Mouse (Mus musculus): ENCODE data around the gene Cox15. TPM values are rescaled to one million over a fixed set of nuclear protein-coding genes. Genes with fewer than 3 reads are reported as not detected.

Gene Cox15
- polyA plus RNA-seq, 1 experiment from 2014 or later = 11.0 TPM

DNA sequence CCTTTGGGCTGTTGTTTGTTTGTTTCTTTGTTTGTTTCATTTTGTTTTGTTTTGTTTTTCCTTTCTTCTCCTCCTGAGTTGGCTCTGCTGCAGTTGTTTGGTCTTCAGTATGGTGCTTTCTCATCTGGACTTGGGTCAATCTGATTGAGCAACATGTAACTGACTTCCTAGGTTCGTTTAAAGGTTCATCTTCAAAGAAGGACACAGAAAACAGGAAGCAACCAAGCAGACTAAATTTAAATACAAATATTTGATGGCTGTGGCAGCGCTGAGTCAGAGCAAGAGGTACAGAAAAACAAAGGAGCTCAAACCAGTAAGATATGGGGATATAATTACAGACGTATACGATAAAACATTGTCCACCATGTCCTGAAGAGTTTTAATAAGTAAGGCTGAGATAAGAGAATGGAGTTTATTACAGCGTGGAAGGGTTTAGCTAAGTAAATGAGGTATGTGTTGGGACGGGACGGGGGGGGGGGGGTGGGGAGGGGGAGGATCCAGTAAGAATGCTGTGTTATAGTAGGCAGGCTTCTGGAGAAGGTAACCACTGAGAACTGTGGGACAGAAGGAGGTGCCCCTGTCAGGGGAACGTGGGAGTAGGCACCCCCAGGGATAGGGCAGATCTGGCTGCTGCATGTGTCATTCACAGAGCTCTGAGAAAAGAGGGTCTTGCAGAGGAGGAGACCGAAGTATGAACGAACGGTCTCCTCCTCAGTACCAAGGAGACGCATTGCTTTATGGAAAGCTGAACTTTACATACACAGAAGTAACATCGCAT is 33.6 kb upstream of the Cox15 start:
- Histone ChIP-seq H3K9me3 (ENCODE audit: low read depth, low read length) (no peaks in the 10 kb centered on the region), H3K36me3 (ENCODE audit: insufficient read depth) (no peaks in the 10 kb centered on the region), H3K4me2 (no peak overlapping the region), H3K27me3 (ENCODE audit: insufficient read depth, low read length) (no peaks in the 10 kb centered on the region), H3K4me1 (ENCODE audit: insufficient read depth) (no peaks in the 10 kb centered on the region), H3K9ac (no peak overlapping the region), H3K4me3 (ENCODE audit: low read depth, low read length) (no peak overlapping the region), H3K27ac (ENCODE audit: low read depth) (no peak overlapping the region)
- WGBS = 69% methylated on average over 13 of the region's 13 CpGs
- no peak for DNase-seq
- no peak for ATAC-seq (ENCODE audit: insufficient read depth)
- no peak for TF ChIP-seq CTCF (IDR thresholded peaks at IDR 0.05; ENCODE audit: low read depth)

- no peak overlapping the region for H3K27ac ChIP-seq (ENCODE audit: low read depth)
- TF ChIP-seq CTCF (IDR thresholded peaks at IDR 0.05; ENCODE audit: low read depth) = no peak
- no peaks in the 10 kb centered on the region for H3K4me1 ChIP-seq (ENCODE audit: insufficient read depth)
- no peak overlapping the region for H3K4me2 ChIP-seq
- DNase-seq (no peak), ATAC-seq (ENCODE audit: insufficient read depth) (no peak)
- H3K36me3 ChIP-seq (ENCODE audit: insufficient read depth) = no peaks in the 10 kb centered on the region
- H3K9ac ChIP-seq = no peak overlapping the region
- H3K4me3 ChIP-seq (ENCODE audit: low read depth, low read length) = no peak overlapping the region
- 71% methylated on average over 8 of the region's 8 CpGs for WGBS
- H3K9me3 ChIP-seq (ENCODE audit: low read depth, low read length) = no peaks in the 10 kb centered on the region
- no peaks in the 10 kb centered on the region for H3K27me3 ChIP-seq (ENCODE audit: insufficient read depth, low read length)
These were observed 32.0 kb upstream of the Cox15 start for GRCm38 (mm10) chr19:43784761-43785160.

DNA sequence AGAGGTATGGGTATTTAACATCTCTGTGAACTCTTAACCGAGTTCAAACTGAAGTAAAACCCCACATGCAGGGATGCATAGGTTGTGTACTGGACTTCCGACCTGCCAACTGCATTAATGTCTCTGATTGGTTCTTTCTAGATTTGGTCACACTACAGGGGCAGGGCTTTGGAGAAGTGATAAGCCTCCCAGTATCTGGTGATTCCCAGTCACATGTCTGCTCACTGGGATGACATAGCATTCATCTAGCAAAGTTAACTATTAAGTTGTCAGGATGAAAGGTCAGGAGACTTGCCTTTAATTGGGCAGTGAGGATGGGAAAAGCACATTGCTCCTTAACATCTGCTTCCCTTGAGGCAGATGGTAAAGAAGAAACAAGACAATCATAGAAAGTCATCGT is 29.2 kb upstream of the Cox15 start, which contains the start of gene Abcc2:
Gene Abcc2 (plus strand): TSS at position 213 of the 400 bp plus-strand sequence.
- ATAC-seq (ENCODE audit: insufficient read depth) (no peak), DNase-seq (no peak)
- Histone ChIP-seq H3K4me3 (ENCODE audit: low read depth, low read length) (no peak within 1 kb of the TSS), H3K9ac (no peak within 1 kb of the TSS), H3K4me1 (ENCODE audit: insufficient read depth) (no peaks in the 10 kb centered on the region), H3K9me3 (ENCODE audit: low read depth, low read length) (no peaks in the 10 kb centered on the region), H3K4me2 (no peak within 1 kb of the TSS), H3K27ac (ENCODE audit: low read depth) (no peak within 1 kb of the TSS), H3K27me3 (ENCODE audit: insufficient read depth, low read length) (no peaks in the 10 kb centered on the region), H3K36me3 (ENCODE audit: insufficient read depth) (no peaks in the 10 kb centered on the region)
- no peak for TF ChIP-seq CTCF (IDR thresholded peaks at IDR 0.05; ENCODE audit: low read depth)
- WGBS = 76% methylated on average over 3 of the region's 3 CpGs

DNA sequence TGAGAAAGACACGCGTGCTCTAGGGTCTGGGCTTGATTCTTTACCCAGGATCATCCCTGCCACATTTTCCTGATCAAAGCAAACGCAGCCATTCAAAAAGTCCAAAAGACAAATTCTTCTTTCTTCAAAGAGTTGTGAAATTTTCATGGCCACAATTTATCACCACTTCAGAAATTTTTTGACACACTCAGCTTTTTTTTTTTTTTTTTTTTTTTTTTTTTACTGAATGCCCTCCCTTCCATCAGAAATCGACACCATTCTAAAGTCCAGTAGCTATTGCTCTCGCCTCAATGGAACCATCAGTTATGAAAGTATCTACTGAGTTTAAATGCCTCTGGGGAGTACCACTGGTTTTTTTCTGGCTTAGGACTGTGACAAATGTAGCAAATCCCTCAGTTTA is 27.6 kb upstream of the Cox15 start:
- Histone ChIP-seq H3K4me2 (no peak overlapping the region), H3K4me3 (ENCODE audit: low read depth, low read length) (no peak overlapping the region), H3K27ac (ENCODE audit: low read depth) (no peak overlapping the region), H3K9ac (no peak overlapping the region), H3K4me1 (ENCODE audit: insufficient read depth) (no peaks in the 10 kb centered on the region), H3K27me3 (ENCODE audit: insufficient read depth, low read length) (no peaks in the 10 kb centered on the region), H3K9me3 (ENCODE audit: low read depth, low read length) (no peaks in the 10 kb centered on the region), H3K36me3 (ENCODE audit: insufficient read depth) (no peaks in the 10 kb centered on the region)
- no peak for ATAC-seq (ENCODE audit: insufficient read depth)
- TF ChIP-seq CTCF (IDR thresholded peaks at IDR 0.05; ENCODE audit: low read depth) = no peak
- WGBS = 62% methylated on average over 5 of the region's 5 CpGs
- DNase-seq = no peak

GRCm38 (mm10) chr19:43777308-43777707 is 24.5 kb upstream of the Cox15 start:
- DNase-seq = no peak
- Histone ChIP-seq H3K9ac (no peak overlapping the region), H3K27me3 (ENCODE audit: insufficient read depth, low read length) (no peaks in the 10 kb centered on the region), H3K9me3 (ENCODE audit: low read depth, low read length) (no peaks in the 10 kb centered on the region), H3K4me3 (ENCODE audit: low read depth, low read length) (no peak overlapping the region), H3K4me2 (no peak overlapping the region), H3K36me3 (ENCODE audit: insufficient read depth) (no peaks in the 10 kb centered on the region), H3K4me1 (ENCODE audit: insufficient read depth) (no peaks in the 10 kb centered on the region), H3K27ac (ENCODE audit: low read depth) (no peak overlapping the region)
- no peak for ATAC-seq (ENCODE audit: insufficient read depth)
- no peak for TF ChIP-seq CTCF (IDR thresholded peaks at IDR 0.05; ENCODE audit: low read depth)
- 60% methylated on average over 2 of the region's 2 CpGs for WGBS

GRCm38 (mm10) chr19:43776561-43776960 is 23.8 kb upstream of the Cox15 start:
- no peak for TF ChIP-seq CTCF (IDR thresholded peaks at IDR 0.05; ENCODE audit: low read depth)
- no peak overlapping the region for H3K4me2 ChIP-seq
- WGBS = 69% methylated on average over 4 of the region's 4 CpGs

GRCm38 (mm10) chr19:43775433-43775832 is 22.6 kb upstream of the Cox15 start:
- Histone ChIP-seq H3K9ac (no peak overlapping the region), H3K4me1 (ENCODE audit: insufficient read depth) (no peaks in the 10 kb centered on the region), H3K4me3 (ENCODE audit: low read depth, low read length) (no peak overlapping the region), H3K4me2 (no peak overlapping the region), H3K9me3 (ENCODE audit: low read depth, low read length) (no peaks in the 10 kb centered on the region), H3K36me3 (ENCODE audit: insufficient read depth) (no peaks in the 10 kb centered on the region), H3K27me3 (ENCODE audit: insufficient read depth, low read length) (no peaks in the 10 kb centered on the region), H3K27ac (ENCODE audit: low read depth) (no peak overlapping the region)
- 38% methylated on average over 10 of the region's 10 CpGs for WGBS
- DNase-seq = no peak
- no peak for TF ChIP-seq CTCF (IDR thresholded peaks at IDR 0.05; ENCODE audit: low read depth)
- ATAC-seq (ENCODE audit: insufficient read depth) = no peak

More at GRCm38 (mm10) chr19:43776561-43776960, 23.8 kb upstream of the Cox15 start:
- no peaks in the 10 kb centered on the region for H3K36me3 ChIP-seq (ENCODE audit: insufficient read depth)
- no peak for ATAC-seq (ENCODE audit: insufficient read depth)
- H3K4me1 ChIP-seq (ENCODE audit: insufficient read depth) = no peaks in the 10 kb centered on the region
- H3K27ac ChIP-seq (ENCODE audit: low read depth) = no peak overlapping the region
- H3K4me3 ChIP-seq (ENCODE audit: low read depth, low read length) = no peak overlapping the region
- no peak overlapping the region for H3K9ac ChIP-seq
- no peaks in the 10 kb centered on the region for H3K27me3 ChIP-seq (ENCODE audit: insufficient read depth, low read length)
- no peak for DNase-seq
- no peaks in the 10 kb centered on the region for H3K9me3 ChIP-seq (ENCODE audit: low read depth, low read length)

All from lung, embryonic 14.5 days (tissue).